Mouse (Mus musculus): Measurements from ENCODE around the gene Kif1bp.
A peak's percentile ranks its signal among the peaks of the same experiment; 100 is the strongest.
"Not testable (repeated sequence)": the region's sequence is repeated elsewhere in the genome, so short reads cannot be mapped to it uniquely, and the experiment has no call there.

The Kif1bp gene

GRCm38 (mm10) chr10:62509032-62509656 is 69.1 kb downstream of the Kif1bp start:
- no peak for DNase-seq (ENCODE audit: low spot score in 2 of 2)

GRCm38 (mm10) chr10:62508459-62508858 is 69.8 kb downstream of the Kif1bp start:
- no peak for DNase-seq (ENCODE audit: low spot score in 2 of 2)

GRCm38 (mm10) chr10:62507591-62508308 is 70.5 kb downstream of the Kif1bp start:
- no peak for DNase-seq (ENCODE audit: low spot score in 2 of 2)

- DNase-seq (ENCODE audit: low spot score in 2 of 2) = no peak
Measured at GRCm38 (mm10) chr10:62507071-62507470, 71.2 kb downstream of the Kif1bp start.

- DNase-seq (ENCODE audit: low spot score in 2 of 2) = no peak
Measured at GRCm38 (mm10) chr10:62506019-62506556, 72.2 kb downstream of the Kif1bp start.

- no peak for DNase-seq (ENCODE audit: low spot score in 2 of 2)
Measured at GRCm38 (mm10) chr10:62505224-62505983, 72.9 kb downstream of the Kif1bp start.

GRCm38 (mm10) chr10:62503836-62504628 is 74.2 kb downstream of the Kif1bp start:
- no peak for DNase-seq (ENCODE audit: low spot score in 2 of 2)

- no peak for DNase-seq (ENCODE audit: low spot score in 2 of 2)
Measured at GRCm38 (mm10) chr10:62503353-62503752, 74.9 kb downstream of the Kif1bp start.

GRCm38 (mm10) chr10:62501951-62502350 is 76.3 kb downstream of the Kif1bp start:
- no peak for DNase-seq (ENCODE audit: low spot score in 2 of 2)

- no peak for DNase-seq (ENCODE audit: low spot score in 2 of 2)
Measured at GRCm38 (mm10) chr10:62500916-62501615, 77.2 kb downstream of the Kif1bp start.

GRCm38 (mm10) chr10:62500088-62500915 is 78.0 kb downstream of the Kif1bp start:
- peak in 1 of 2 experiments; percentile 52 for DNase-seq (ENCODE audit: low spot score in 2 of 2)

GRCm38 (mm10) chr10:62491681-62492080 is 86.6 kb downstream of the Kif1bp start:
- DNase-seq (ENCODE audit: low spot score in 2 of 2) = not testable (repeated sequence)

Measured in cerebellum, postnatal 4 days (tissue).